Mouse (Mus musculus) cerebellum, adult 2 months (tissue): ENCODE measurements around the gene Mmp15.

Experiments used
- CTCF ChIP-seq: fragments of 200-500 bp; IDR thresholded peaks from 2 replicates; pipeline ENCODE4 v1.5.1; 2011; ENCODE audit warnings: low read depth, mild to moderate bottlenecking, control low read depth, low read length, moderate library complexity, borderline replicate concordance; ENCODE audit not compliant: insufficient read depth
- POLR2A ChIP-seq: fragments of 200-500 bp; IDR thresholded peaks from 2 replicates; pipeline ENCODE4 v1.6.1; 2011; ENCODE audit warnings: low read length, control low read depth, borderline replicate concordance; ENCODE audit not compliant: insufficient read depth

DNA sequence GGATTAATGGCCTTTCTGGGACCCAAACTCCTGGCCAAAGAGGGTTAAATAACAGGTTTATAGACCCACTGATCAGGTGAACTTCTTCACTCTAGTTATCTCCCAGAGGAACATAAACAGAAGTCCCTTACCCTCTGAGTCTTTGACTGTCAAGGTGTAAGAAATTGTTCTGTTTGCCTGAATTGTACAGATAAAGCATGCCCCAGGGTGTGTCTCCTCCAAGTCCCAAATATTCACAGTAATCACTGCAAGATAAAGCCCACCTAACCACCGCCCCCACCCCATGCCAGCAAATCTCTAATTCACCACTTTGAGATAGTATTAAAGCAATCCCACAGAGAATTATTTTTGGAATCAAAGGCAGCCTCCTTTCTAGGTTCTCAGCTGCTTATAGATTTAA is 21.7 kb upstream of the Mmp15 start:
- no peak for TF ChIP-seq CTCF
- no peak for TF ChIP-seq POLR2A
